Mouse (Mus musculus): ENCODE measurements at regions not wholly inside any gene's neighbourhood (a gene's known extent, or its start where the extent isn't known, plus 50 kb on each side); places are given as distances from the start of the nearest gene placed in this dataset.

- TF ChIP-seq EP300 (optimal IDR thresholded peaks at IDR 0.05): no peak
- no peak for TF ChIP-seq CTCF (IDR thresholded peaks at IDR 0.05; ENCODE audit: low read depth)
Measured at GRCm38 (mm10) chr10:54601993-54602392, 525.6 kb upstream of the Man1a start.
